Mouse (Mus musculus): ENCODE measurements at regions not wholly inside any gene's neighbourhood (a gene's known extent, or its start where the extent isn't known, plus 50 kb on each side); places are given as distances from the start of the nearest gene placed in this dataset.
A peak's percentile ranks its signal among the peaks of the same experiment; 100 is the strongest.

DNA sequence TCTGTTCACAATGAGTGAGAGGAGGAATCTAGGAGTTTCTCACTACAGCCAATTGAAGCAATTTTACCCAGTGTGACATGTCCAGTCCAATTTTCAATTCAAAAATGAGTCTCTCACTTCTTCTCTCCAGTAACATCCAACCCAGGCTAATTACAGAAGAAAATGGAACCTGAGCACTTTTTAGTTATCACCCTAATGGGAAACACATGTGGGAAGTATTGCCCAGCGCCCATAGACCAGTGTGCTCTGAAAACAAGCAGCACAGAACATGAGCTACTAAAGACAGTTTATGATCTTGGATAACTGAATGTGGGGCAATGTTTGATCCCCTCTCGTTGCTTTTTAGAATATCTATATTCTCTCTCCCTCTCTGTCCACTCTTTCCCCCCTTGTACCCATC is 70.5 kb upstream of the Efemp1 start:
- DNase-seq = no peak

GRCm38 (mm10) chr11:28770831-28771230 is 82.2 kb upstream of the Efemp1 start:
- no peak for DNase-seq

- no peak for DNase-seq
Observed at GRCm38 (mm10) chr11:28760751-28761150, 92.3 kb upstream of the Efemp1 start.

- DNase-seq = peak; percentile 20
Observed at GRCm38 (mm10) chr11:28734941-28735597, 117.9 kb upstream of the Efemp1 start.

- DNase-seq = no peak
Observed at GRCm38 (mm10) chr11:28734581-28734931, 118.4 kb upstream of the Efemp1 start.

- no peak for DNase-seq
Observed at GRCm38 (mm10) chr11:28733877-28734580, 119.0 kb upstream of the Efemp1 start.

DNA sequence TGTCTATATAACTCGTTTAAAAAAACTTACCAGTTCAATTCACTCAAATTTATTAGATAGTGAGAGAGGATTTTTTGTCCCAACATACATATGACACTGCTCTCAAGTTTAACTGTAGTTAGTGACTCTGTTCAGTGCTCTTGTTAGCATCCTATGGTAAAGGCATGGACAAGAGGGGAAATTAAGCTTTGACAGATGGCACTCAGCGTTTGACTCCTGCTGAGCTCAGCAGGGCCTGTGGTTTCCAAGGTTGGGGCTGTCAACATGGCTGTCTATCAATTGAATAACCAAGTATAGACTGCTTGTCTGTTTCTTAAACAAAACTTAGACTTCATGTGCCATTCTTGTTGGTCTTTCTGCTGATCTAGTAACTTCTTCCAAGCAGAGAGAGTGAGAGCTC is 122.9 kb upstream of the Efemp1 start:
- no peak for DNase-seq

DNA sequence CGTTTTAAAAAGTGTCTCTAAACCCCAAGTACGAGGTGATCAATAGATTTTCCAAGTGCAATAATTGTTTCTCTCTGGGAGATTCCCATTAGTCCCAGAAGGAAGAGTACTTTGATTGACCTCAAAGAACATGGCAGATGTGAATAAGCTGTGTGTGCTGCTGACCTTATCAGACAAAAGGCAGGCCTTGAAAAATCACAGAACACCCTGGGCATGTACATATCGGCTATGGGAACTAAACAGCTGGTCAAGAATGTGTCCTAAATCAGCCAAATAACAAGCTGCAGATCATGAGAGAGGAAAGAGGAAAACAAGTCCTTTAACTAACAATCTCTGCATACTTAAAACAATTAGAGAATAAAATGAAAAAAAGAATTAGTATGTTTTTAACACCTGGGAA is 125.4 kb upstream of the Ccdc85a start:
- no peak for DNase-seq

DNA sequence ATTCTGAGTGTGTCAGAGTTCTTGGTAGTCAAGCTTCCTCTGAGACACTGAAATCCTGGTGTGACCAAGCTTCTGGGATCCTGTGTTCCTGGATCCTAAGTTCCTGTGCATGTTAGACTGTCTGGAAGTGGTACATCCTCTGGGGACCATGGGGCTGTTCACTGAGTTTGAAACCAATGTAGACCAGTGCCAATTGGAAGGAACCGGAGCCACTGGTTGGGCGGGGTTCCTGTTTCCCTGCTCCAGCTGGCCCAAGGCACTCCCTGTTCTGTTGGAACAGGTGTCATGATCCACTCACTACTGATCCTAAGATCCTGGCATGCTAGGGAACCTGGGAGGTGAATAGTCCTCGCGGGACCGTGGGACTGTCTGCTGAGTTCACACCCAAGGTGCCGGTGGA is 124.3 kb upstream of the Ccdc85a start:
- no peak for DNase-seq

- no peak for DNase-seq
Observed at GRCm38 (mm10) chr11:28702384-28702783, 118.3 kb upstream of the Ccdc85a start.

- DNase-seq = no peak
Observed at GRCm38 (mm10) chr11:28701379-28701778, 117.3 kb upstream of the Ccdc85a start.

GRCm38 (mm10) chr11:28699766-28700165 is 115.6 kb upstream of the Ccdc85a start:
- no peak for DNase-seq

GRCm38 (mm10) chr11:28697644-28698480 is 113.7 kb upstream of the Ccdc85a start:
- DNase-seq = no peak

- no peak for DNase-seq
Observed at GRCm38 (mm10) chr11:28695031-28695430, 110.9 kb upstream of the Ccdc85a start.

DNA sequence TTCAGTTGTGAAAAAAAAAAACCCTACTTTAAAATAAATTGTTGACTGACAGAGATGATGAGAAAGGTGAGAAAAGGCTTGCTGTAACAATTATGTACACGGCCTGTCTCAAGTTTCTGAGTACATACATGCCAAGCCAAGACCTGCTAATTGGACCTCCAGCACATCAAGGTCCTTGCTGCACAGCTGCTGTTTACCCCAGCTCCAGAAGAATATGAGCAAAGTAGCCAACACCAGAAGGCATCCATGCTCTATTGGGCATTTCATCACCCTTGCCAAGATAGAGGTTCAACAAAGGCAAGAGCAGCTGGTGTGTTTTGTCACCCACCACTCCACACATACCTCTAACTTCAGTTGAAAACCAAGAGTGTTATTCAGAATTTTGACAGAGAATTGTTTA is 109.2 kb upstream of the Ccdc85a start:
- no peak for DNase-seq

DNA sequence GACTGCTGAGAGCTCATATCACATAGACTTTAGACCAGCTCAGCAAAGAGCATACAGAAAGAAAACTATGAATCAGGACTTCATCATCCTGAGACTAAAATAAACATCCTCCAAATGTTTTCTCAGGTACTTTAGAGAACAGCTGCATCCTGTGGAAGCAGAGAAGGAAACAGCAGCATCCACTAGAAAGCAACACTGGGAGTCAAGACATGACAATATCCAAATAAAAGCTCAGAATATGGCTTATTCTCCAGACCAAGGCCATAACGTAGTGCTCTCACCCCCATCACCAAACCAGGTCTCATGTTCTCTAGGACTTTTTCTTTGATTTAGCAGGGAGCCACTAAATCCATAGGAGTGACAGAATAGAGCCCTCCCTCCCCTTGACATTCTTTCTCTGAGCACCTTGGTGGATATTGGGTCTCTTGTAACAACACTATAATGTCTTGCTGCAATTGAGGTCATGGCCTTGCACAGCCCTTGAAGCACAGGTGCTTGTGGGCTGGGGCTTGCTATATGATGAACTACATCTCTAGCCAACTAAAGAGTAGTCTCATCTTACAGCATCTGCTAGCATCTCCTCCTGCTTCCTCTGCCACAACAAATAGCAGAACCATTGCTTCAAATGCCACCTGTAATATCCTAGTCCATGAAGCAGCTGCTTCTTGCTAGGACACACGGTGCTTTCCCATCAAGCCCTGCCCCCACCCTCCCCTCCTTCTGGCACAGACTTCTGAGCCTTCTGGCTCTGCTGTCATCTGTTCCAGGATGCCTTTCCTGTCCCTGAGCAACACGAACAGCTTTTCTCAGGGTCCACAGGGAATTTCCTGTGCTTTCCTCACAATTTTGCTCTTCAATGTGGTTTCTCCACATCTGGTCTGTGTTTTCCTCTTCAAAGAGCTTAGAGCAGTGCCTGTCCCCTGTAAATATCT is 108.4 kb upstream of the Ccdc85a start:
- peak; percentile 60 for DNase-seq

- DNase-seq = no peak
Observed at GRCm38 (mm10) chr11:28688436-28688835, 104.3 kb upstream of the Ccdc85a start.

GRCm38 (mm10) chr11:28685407-28685806 is 101.3 kb upstream of the Ccdc85a start:
- no peak for DNase-seq

- DNase-seq = no peak
Observed at GRCm38 (mm10) chr11:28681311-28681710, 97.2 kb upstream of the Ccdc85a start.

- DNase-seq = no peak
Observed at GRCm38 (mm10) chr11:28670765-28671164, 86.6 kb upstream of the Ccdc85a start.

DNA sequence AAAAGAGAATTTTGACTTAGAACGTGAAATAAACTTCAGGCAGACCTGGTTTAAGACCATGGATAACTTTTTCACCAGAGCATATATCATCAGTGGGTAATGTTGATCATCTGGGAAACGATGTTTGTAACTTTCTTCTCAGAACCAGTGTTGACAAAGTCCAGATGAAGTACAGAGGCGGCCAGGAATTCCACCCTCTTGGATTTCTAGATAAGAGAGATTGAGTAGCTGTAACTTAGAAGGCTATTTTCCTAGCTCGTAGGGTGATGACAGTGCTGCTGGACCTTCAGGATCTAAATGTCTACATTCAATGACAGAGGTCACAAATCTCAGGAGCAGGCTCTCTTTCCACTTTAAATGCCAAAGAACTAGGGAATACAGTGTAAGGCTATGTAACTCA is 85.2 kb upstream of the Ccdc85a start:
- no peak for DNase-seq

GRCm38 (mm10) chr11:28660377-28660776 is 76.3 kb upstream of the Ccdc85a start:
- DNase-seq = no peak

All from kidney, postnatal 14 days (tissue).